Mouse (Mus musculus): ENCODE data around the gene Mrps14. TPM values are rescaled to one million over a fixed set of nuclear protein-coding genes. Genes with fewer than 3 reads are reported as not detected.

Mrps14 gene
- polyA plus RNA-seq (2014; fragmentation: Illumina TruSeq; extraction: RNeasy Lipid Tissue Mini Kit (QIAGEN cat#74804); ENCODE audit: low read depth, low replicate concordance) = 37.1 TPM

DNA sequence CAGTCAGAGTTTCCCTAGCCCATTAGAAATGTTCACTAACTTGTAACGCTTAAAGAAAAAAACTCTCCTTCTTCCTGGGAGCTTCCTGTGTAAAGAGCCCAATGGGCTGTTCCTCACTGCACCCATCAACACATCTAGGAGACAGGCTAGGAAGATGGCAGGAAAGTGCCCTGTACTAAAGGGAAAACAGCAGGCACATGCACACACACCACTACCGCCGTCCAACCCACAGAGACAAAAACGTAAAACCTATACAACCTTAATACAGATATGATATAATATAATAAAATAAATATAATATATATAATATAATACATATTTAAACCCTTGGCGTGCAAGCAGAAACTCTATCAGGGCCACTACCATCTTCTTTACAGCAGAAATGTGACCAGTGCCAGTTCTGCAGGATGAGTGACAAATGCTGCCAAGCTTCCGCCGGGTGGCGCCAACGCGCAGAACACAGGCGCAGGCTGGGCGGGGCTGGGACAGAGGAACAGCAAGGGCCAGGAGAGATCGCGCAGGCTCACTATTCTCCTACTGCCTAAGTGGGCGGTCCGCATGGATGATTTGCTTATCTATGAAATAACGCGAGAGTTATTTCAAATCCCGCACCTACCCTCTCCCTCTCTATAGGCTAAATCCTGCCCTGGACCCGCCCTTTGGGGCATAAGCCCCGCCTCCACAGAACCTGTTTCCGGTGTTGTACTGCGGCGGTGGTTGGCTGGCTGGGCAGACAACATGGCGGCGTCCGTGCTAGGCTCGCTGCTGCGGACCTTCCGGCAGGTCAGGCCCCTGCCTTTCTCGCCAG is at the start of gene Mrps14:
Mrps14 (plus strand) TSS at position 687 of the 808 bp plus-strand sequence.

GRCm38 (mm10) chr1:160153480-160153879 is 41.5 kb upstream of the Mrps14 start, which contains the start of gene Tnn:
Tnn (minus strand) TSS chr1:160153580.

GRCm38 (mm10) chr1:160212703-160213669 is 18.0 kb downstream of the Mrps14 start, which contains the start of gene Cacybp:
Cacybp (minus strand) TSS chr1:160212875.

Other genes starting within 250 kb of the Mrps14 start
- gene 4930523C07Rik, start 150.8 kb upstream of the Mrps14 start, polyA plus RNA-seq (2014; fragmentation: Illumina TruSeq; extraction: RNeasy Lipid Tissue Mini Kit (QIAGEN cat#74804); ENCODE audit: low read depth, low replicate concordance) = 7.2 TPM
- gene Tnn, start 41.6 kb upstream of the Mrps14 start, polyA plus RNA-seq (2014; fragmentation: Illumina TruSeq; extraction: RNeasy Lipid Tissue Mini Kit (QIAGEN cat#74804); ENCODE audit: low read depth, low replicate concordance) = not detected
- gene Cacybp, start 17.7 kb downstream of the Mrps14 start, polyA plus RNA-seq (2014; fragmentation: Illumina TruSeq; extraction: RNeasy Lipid Tissue Mini Kit (QIAGEN cat#74804); ENCODE audit: low read depth, low replicate concordance) = 91.0 TPM